Mouse (Mus musculus) gastrocnemius, postnatal 25 days (tissue): ENCODE data around the gene Mpzl2. TPM values are rescaled to one million over a fixed set of nuclear protein-coding genes. Genes with fewer than 3 reads are reported as not detected.
A peak's percentile ranks its signal among the peaks of the same experiment; 100 is the strongest.

Source experiments
- DNase-seq: peaks from one replicate; pipeline ENCODE4 v3.0.0; 2022
- long read RNA-seq, 2 experiments: library from polyadenylated mRNA; stranded (forward); transcript quantifications; one replicate each; pipeline ENCODE4 v2.0.0; 2021
- total RNA-seq, 2 experiments: library from RNA; stranded (reverse); gene quantifications; 1 replicate in 1 of 2; 2 replicates in 1 of 2; pipeline ENCODE4 v1.2.3; 2021

Gene Mpzl2
- total RNA-seq = under 1 TPM; 0.19 to 0.41 TPM
- long read RNA-seq, experiment 1 = 0 reads
- long read RNA-seq, experiment 2 = 0 reads

DNA sequence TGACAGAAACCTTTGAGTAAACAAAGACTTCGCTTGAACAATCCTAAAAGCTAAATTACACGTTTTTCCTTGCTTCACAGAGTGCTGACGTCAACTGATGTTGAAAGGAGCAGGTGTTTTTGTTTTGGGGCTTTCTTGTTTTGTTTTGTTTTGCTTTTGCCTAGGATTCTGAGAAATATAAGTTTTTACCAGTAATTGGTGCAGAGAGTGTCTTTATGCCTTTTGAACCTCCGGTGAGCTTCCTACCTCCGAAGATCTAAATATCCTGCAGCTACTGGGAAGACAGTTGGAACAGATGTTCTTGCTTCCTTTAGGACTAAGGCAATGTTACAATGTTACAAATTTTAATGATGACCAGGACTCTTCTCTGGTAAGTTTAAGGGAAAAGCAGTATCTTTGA, at the start of gene Mpzl2:
TSS of gene Mpzl2 (plus strand) at position 301 of the 400 bp plus-strand sequence.
- DNase-seq = no peak

DNA sequence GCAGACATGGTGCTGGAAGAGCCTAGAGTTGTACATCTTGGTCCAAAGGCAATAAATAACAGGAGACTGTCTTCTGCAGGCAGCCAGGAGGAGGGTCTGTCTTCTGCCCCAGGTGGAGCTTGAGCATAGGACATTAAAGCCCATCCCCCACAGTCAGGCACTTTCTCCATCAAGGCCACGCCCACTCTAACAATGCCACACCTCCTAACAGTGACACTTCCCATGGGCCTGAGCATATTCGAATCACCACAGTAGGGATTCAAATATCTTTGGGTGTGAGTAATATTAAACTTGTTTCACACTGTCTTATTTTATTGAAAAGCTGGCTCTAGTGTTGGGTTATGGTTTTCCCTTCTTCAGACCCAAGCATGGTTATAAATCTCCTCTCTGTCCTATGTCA, 47.8 kb upstream of the Mpzl2 start:
- DNase-seq = no peak

DNA sequence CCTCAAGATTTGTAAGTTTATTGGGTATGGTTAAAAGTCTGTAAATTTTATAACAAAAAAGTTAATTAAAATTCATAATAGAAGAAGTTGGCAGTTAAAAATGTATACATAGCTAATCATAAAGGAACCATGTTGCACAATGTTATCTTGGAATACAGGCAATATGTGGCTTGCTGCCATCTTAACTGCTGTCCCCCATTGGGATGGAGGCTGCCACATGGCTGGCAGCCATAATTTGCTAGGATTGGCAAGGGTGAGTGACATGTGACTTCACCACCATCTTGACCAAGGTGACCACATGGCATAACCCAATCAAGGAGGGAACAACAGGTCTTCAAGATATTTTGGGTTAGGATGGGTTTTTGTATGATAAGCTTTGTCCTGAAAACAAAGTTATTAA, 47.3 kb upstream of the Mpzl2 start:
- no peak for DNase-seq

DNA sequence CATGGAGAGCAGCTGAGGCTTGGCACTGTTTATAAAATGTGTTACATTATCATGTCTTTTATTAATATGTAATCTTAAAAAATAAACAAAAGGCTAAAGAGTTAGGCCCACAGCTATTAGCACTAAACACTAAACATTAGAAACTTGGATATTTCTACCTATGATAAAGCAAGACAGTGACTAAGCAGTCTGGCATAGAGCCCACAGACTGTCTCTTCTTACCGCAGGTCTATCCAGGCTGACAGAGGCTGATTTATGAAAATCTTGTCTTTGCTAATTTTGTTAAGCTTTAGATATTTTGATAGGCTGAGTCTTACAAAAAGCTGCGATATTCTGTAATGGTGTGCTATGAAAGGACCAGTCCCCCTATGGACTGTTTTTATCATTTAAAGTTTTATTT, 46.3 kb upstream of the Mpzl2 start:
- DNase-seq = no peak

DNA sequence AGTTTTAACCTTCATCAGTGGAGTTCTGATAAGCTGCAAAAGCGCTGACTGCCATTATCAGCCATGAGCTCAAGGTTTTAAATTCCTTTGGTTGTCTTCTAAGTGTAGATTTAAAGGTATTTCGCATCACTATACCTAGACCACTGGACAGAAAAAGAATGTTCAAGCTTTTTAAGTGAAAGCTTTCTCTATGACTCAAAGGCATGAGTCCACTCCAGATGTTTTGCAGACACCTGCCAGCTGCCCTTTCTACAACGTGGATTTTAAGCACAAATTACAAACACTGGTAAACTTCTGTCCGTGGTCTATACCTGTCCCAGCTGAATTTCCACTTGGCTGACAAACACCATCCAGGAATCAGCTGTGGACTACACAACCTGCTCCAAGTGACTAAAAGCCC, 44.6 kb upstream of the Mpzl2 start:
- no peak for DNase-seq

DNA sequence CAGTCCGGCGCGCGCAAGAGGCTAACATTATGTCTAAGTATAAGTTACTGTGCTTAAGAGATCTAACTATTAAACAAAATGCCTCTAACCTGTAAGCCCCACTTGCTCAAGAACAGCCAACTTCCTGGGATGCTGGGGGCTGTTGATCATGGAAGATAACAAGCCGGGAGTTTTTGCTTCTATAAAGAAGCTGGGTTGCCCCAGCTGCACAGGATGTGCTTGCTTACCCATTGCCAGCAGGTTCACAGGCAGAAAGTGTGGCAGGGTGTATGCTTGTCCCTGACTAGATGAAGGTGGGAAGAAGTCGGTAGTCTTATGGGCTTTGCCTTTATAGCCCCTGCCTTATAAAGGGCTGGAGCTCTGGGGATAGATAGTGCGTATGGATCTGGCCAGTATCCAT, 43.0 kb upstream of the Mpzl2 start:
- no peak for DNase-seq

DNA sequence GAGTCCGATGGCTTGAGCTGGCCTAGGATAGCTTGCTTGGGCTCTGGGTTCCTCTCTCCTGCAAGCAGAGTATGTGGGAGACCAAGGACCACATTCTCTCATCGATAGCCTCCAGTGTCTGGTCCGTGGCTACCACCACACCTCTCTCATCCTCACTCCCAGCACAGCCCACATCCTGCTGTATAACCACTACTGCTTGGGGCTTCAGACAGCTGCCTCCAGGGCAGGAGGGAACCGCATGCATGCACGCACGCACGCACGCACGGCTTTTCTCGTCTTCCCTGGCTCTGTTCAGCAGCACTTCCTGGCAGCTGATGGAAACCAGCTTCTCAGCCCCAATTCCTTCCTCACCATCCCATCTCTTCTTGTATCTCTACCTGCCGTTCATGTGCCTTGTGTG, 41.5 kb upstream of the Mpzl2 start:
- no peak for DNase-seq

DNA sequence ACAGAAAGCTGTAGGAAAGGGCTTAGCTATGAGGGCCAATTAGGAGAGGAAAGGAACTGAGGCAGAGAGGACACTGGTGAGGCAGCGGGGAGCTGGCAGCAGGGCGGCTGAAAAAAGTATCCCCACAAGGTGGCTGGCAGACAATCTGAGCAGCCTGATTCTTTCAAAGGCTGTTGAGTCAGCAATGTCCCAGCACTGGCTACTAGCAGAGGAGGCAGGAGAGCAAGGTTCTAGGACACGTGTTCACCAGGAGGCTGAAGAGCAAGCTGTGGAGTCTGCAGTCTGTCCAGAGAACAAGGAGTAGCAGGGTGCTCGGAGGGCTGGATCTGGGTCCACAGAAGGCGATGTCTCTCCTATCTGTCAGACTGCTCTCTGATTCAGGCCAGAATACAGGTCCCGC, 40.4 kb upstream of the Mpzl2 start:
- DNase-seq = peak; percentile 56

DNA sequence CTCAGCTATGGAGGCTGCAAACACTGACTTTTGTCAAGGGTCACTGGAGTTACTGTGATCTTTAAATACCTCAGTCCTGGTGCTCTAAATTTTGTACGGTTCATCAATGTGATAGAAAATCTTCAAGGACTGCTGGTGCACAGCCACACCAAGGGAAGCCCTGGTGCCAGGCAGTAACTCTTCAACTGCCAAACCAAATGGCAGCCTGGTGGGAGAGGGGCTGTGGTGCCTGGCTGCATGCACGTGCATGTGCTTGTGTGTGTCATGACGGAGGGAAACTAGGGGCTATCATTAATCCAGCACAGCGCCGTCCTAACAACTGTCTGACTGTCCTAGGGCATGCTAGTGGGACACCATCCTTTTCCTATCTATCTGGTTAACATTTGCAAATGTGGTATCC, 39.8 kb upstream of the Mpzl2 start:
- no peak for DNase-seq

DNA sequence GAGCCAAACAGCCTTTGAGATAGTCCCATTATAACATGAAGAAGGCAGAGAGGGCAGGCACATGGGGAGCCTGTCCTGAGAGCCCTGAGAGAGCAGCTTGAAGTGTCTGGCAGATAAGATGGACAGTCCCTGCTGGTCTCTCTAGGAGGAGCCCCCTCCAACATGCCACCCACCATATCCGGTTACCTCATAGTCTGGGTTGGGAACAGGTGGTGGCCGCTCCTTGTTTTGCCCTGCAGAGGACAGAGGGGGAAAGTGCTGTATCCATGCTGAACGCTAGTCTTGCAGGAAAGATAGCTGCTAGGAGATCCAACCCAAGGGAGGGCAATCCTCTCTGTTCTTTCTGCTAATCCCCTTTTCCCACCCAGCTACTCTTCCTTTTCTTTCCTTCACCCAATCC, 39.4 kb upstream of the Mpzl2 start:
- DNase-seq = no peak

DNA sequence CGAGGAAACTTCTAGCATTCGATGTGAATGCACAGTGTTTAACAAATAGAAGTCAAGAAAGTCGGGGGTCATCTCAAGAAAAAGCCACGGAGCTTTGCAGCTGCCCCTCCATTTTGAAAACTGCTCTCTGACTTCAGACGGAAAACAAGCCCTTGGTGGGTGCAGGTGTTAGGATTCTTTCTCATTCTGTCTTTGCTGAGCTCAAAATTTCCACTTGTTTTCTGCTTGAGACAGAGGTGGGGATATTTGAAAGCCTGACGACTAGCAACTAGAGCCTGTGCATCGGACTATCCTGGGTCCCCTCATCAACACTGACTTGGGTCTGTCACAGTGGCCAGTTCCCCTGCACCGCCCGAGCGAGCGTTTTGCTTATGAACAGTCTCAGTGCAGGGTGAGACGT, 32.2 kb upstream of the Mpzl2 start:
- no peak for DNase-seq

DNA sequence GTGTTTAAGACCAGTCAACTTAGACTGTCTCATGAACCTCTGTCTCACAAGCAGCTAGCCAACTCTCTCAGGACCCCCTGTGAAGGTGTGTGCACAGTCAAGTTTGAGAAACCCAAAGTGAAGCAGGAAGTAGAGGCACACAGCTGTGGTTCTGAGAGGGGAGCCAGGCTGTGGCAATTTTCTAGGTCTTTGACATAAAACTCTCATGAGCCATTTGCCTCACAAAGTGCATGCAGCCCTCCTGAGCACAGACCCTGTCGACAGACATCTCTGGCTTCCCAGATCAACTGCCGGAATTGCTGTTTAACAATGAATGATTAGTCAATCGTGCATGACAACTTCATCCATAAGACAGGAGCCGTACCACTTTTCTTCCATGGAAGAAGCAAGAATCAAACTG, 31.3 kb upstream of the Mpzl2 start:
- DNase-seq = no peak

DNA sequence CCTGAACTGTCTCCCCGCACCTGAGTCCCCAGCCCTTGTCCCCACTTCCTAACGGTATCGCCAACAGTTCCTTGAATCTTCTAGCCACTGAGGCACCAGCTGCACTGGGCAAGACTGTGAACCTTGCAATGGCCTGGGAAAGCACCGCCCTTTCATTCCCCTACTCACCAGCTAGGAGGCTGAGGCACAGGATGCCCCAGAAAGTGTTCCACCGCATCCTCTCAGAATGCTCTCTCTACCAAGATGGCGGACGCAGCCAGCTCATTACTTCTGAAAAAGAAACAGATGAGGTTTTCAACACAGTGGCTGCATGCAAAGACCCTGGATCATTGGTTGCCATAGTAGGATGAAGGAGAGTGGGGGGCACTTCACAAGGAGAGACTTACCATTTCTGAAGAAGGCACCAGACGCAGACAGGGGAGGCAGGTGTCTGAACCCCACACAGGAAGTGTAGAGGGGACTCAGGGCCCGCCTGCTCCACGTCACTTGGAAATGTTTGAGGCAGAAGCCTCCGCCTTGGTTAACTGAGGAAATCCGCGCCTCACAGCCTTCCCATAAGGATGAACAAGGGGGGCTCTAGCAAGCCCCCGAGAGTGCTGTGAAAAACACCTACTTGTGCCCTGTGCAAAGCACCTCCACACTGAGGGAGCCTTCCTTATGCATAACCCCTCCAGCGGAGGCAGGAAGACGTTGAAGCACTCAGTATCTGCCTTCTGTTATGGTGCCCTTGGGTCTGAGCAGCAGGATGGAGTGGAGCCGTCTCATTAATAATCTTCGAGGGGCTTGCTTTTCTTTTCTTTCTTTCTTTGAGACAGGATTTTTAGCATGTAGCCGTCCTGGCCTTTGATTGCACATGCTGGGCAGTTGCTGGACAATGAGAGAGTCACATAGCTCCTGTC, 30.2 kb upstream of the Mpzl2 start, which contains the start of gene Cd3e:
TSS of gene Cd3e (minus strand) at position 448 of the 899 bp plus-strand sequence.
- no peak for DNase-seq

DNA sequence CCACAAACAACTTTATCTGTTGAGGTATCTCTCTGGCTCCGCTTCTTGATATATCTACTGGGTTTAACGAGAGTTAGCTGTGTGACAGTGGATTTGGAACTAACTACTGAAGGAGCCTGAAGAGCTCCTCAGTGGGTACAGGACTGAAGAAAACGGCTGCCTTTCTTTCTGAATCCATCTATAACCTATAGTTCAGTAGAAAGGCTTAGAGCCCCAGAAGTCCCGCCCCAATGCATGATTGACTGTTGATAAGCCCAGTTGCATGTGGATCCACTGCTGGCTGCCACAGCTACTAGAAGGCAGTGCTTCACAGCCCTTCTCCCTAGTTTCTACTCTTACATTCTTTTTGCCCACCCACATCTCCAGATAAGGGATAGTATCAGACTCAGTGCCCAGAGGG, 29.1 kb upstream of the Mpzl2 start:
- no peak for DNase-seq

DNA sequence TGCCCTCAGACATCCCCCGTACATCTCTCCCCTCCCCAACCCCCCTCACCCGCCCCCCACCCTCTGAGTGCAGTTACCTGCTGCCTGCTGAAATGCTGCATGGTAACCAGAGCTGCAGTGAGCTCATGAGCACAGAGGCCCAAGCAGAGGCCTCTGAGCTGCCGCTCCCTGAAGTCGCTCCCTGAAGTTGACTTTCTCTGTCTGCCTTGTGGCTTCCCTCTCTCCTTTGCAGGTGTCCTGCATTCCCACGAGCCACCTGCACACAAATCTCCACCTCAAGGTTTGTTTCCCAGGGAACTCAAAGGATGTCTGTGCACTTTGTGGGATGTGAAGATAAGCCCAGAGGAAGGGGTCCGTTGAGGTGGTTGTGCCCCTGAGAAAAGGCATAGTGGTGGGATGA, 28.3 kb upstream of the Mpzl2 start:
- no peak for DNase-seq

DNA sequence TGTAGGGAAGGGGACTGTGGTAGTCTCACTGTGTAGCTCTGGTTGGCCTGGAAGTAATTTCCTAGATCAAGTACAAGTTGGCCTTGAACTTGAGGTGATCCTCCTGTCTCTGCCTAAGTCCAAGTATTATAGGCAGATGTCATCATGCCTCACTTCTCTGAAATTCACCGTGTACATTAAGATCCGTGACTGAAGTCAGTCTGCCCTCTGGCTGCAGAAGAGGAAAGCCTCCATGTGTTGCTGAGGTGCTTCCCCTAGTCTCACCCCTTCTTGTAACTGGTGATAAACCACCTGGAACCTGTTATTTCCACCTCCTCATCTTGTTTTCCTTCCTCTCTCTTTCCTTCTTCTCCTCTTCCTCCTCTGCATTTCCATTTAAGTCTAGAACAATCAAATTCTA, 24.7 kb upstream of the Mpzl2 start:
- DNase-seq = no peak

DNA sequence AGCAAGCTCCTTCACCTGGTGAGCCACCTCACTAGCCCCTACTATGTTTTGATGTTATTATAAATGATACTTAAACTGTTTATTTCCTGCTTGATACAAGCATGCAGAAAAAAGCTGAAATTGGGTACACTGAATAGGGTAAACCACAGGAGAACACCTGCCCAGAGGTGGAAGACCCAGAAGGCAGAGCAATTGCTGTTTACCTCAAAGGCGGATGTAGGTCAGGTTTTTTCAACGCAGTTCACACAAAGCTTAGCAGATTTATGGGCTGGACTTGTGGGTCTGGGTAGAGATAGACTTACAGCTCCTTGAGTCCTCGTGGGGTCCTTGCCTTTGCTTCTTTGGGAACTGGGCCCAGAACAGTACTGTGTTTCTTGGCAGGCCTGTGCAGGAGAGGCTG, 23.8 kb upstream of the Mpzl2 start:
- no peak for DNase-seq

DNA sequence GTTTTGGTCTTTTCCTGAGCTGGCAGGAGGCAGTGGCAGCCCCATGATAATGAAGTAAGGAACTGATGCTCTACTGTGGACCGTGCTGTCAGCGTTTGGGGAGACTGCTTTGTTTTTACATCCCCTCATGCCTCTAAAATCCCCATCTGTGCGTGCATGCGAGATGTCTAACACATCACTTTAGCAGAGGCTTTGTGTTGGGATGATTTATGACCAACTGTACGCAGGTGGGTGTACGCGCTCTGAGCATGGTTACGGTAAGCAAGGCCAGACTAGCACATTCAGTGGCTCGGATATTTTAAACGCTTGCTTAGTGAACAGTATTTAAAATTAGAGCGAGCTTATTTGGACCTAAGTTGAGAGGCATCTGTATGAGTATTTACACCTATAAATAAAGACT, 21.6 kb upstream of the Mpzl2 start:
- no peak for DNase-seq

DNA sequence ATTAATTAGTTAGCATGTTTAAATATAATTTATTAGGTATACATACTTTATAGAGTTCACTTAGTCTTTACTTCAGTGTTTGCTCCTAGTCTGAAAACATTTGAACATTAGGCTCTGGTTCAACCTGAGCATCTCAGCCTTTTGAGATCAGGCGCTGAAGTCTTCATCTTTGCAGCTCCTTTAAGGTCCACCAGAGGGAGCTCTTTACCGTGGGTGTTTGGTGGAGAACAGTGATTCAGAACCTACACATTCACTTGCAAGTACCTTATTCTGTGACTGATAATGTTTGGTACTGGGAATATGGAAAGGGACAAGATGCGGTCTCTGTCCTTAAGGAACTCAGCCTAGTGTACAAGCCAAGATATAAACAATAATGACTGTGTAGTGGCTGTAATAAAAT, 16.8 kb upstream of the Mpzl2 start:
- DNase-seq = no peak

DNA sequence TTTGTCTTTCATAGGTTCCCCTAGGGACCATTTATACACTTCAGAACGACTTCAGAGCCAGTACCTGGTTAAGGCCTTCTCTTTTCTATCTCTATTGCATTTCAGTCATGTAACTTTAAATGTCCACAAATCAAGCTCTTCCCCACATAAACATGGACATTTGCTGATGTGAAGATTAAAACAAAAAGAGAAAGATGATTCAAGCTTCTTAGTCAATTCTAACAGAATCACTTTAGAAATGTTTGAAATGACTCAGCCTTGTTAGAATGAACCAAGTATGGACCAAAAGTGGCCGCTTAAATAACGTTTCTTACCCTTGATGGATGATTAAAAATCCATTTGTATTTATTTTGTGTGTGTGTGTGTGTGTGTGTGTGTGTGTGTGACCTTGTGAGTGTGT, 16.0 kb upstream of the Mpzl2 start:
- no peak for DNase-seq

DNA sequence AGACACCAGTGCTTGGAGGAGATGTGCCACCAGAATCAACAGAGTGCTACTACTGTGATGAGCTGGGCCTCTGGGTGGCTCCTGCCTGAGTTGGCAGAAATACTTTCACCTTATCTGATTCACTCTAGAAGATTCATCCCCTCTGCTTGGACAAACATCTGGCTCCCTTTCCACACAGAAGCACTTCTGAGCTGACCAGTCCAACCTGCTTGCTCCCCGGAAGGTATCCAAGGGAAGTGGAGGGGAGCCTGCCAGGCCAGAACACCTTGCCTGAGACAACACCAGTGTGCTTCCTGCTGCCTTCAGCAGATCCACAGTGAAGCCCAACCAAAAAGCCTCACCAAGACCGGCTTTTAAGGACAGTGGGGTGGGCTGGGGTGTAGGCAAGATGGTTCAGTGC, 15.4 kb upstream of the Mpzl2 start:
- DNase-seq = no peak

DNA sequence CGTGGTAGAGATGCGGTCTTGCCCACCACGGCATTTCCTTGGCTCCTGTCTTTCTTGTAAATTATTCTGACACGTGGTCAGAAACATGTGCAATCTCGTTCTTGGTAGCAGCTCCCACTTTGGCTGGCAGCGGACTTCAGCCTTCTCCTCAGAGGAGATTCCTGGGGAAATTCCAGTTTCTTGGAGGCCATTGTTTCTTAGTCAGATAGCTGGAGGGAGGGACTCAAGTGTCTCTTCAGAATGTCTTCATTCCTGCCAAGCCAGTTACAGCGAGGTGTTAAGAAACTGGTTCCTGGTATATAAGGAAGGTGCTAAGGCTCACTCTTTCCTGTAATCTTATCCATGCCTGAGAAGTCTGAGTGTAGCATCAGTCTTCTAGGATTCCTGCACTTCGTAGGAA, 12.2 kb upstream of the Mpzl2 start:
- DNase-seq = no peak

DNA sequence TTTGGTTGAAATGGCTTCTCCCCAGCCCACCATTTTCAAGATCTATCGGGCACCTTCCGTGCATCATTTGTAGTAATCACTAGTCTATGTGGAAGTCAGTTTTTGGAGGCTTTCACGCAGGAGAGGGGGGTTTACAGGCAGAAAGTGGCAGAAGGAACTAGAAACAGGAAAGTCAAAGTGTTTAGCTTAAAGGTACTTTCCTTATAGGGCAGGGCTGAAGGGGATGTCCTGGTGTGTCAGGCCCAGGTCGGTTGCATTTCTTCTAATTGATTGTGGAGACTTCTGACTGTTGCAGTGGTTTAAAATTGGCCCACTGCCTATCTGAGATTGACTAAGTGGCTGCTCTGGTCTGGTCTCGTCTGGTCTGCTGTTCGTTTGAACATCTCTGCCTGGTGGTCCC, 9.3 kb upstream of the Mpzl2 start:
- no peak for DNase-seq

DNA sequence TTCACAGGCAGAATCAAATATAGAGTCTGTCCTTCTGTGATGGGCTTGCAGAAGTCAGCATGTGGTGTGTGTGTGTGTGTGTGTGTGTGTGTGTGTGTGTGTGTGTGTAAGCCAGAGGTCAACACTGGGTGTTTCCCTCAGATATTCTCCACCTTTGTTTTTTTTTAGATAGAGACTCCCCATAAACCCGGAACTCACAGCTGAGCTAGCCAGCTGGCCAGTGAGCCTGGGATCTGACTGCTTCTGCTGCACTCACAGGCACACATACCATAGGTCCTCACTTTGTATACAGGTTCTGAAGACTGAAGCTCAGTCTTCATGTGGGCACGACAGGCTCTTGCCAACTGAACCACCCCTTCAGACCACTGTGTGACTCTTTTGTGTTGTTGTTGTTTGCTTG, 7.3 kb upstream of the Mpzl2 start:
- DNase-seq = no peak
